Comparison of ENCODE assay signal across 15 mouse cellular contexts in the genomic region with DNA sequence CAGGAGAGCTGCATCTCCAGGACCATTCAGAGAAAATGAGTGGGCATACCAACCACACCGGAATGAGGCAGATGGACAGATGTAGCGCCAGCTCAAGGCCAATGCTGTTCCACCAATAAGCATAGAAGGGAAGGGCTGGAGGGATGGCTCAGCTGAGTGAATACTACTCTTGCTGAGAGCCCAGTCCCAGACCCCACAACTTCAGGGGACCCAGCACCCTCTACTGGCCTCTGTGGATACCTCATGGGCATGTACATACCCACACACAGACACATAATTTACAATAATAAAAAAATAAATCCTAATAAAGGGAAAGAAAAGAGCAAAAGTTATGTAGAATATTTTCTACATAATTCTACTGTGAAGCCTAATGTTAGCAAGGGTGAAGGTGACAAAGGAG. TPM values are rescaled to one million over a fixed set of nuclear protein-coding genes. Genes with fewer than 3 reads are reported as not detected.
"Had no signal": no experiment of that assay in that cellular context is flagged by ENCODE, and none has a peak within 500 bp of the region (broad histone marks: within the 10 kb centered on the region; RNA-seq: fewer than 3 reads in every experiment).

No protein-coding gene starts in this region.

- H3K4me2 ChIP-seq: liver, embryonic 12.5 days had no signal

- DNase-seq: midbrain, embryonic 14.5 days had no signal

- H3K4me1 ChIP-seq: liver, embryonic 12.5 days had no signal

- H3K27me3 ChIP-seq: limb, embryonic 15.5 days; neural tube, embryonic 12.5 days had no signal

- H3K9me3 ChIP-seq: limb, embryonic 15.5 days; liver, embryonic 12.5 days; lung, embryonic 15.5 days had no signal

- H3K4me3 ChIP-seq: left cerebral cortex, adult 2 months; liver, embryonic 12.5 days; lung, embryonic 15.5 days; neural tube, embryonic 12.5 days had no signal

- H3K36me3 ChIP-seq: limb, embryonic 15.5 days; liver, embryonic 12.5 days; lung, embryonic 15.5 days; neural tube, embryonic 12.5 days had no signal

- H3K9ac ChIP-seq: limb, embryonic 15.5 days; liver, embryonic 12.5 days; lung, embryonic 15.5 days; neural tube, embryonic 12.5 days had no signal

- H3K27ac ChIP-seq: left cerebral cortex, adult 2 months; liver, embryonic 12.5 days; lung, embryonic 15.5 days; neural tube, embryonic 12.5 days had no signal

RNA-seq across cellular contexts. Expression of a gene that starts 9.0 kb away (rescaled TPM):
- total RNA-seq: left cerebral cortex, postnatal 25 days; monocyte, adult 5-6 weeks; neutrophil, adult 5-6 weeks had no signal
- polyA plus RNA-seq: kidney, embryonic 14.5 days; limb, embryonic 11.5 days; liver, embryonic 12.5 days; liver, embryonic 16.5 days; neural tube, embryonic 12.5 days; stomach, embryonic 14.5 days; testis, adult 2 months; thymus, adult 2 months had no signal
